Mouse (Mus musculus) liver, embryonic 14.5 days (tissue): ENCODE measurements around the gene Bbs9. TPM values are rescaled to one million over a fixed set of nuclear protein-coding genes. Genes with fewer than 3 reads are reported as not detected.

ENCODE experiments used
- ATAC-seq: fragments of 200-750 bp; cut with Nextera tagmentation; 2 replicates; pipeline ENCODE4 v1.8.0; 2017; ENCODE audit warnings: moderate number of reproducible peaks, mild to moderate bottlenecking, moderate library complexity; ENCODE audit not compliant: insufficient read depth
- DNase-seq, 3 experiments: peaks; one replicate each; pipeline ENCODE4 v3.0.0-alpha.2; 2012 to 2013; ENCODE audit warnings: low read depth in 3 of 3, low spot score in 3 of 3
- H3K27ac ChIP-seq: fragments of 300-500 bp; sonication (generic); 2 replicates; pipeline ENCODE4 v1.5.1; 2014; ENCODE audit warnings: moderate library complexity, mild to moderate bottlenecking, control low read depth, inconsistent platforms
- H3K27me3 ChIP-seq: fragments of 300-500 bp; sonication (generic); 2 replicates; pipeline ENCODE4 v1.6.1; 2014; ENCODE audit warnings: mild to moderate bottlenecking, low read length, moderate library complexity; ENCODE audit not compliant: control insufficient read depth, insufficient read depth
- H3K36me3 ChIP-seq: fragments of 300-500 bp; sonication (generic); replicated peaks from 2 replicates; pipeline ENCODE4 v1.6.1; 2014; ENCODE audit warnings: low read depth; ENCODE audit not compliant: control insufficient read depth, insufficient read depth
- H3K4me1 ChIP-seq, 2 experiments: fragments of 200-500 bp in 1 of 2; fragments of 300-500 bp in 1 of 2; sonication (generic) in 1 of 2; replicated peaks; 2 replicates each; pipeline ENCODE4 v1.6.1; 2012 to 2014; ENCODE audit warnings: antibody characterized with exemption in 1 of 2, inconsistent platforms in 1 of 2, low read length in 1 of 2; ENCODE audit not compliant: control insufficient read depth in 2 of 2, insufficient read depth in 2 of 2
- H3K4me2 ChIP-seq: fragments of 300-500 bp; sonication (generic); 2 replicates; pipeline ENCODE4 v1.6.1; 2014; ENCODE audit warnings: low read depth, mild to moderate bottlenecking, control low read depth, moderate library complexity
- H3K4me3 ChIP-seq, 2 experiments: fragments of 200-500 bp in 1 of 2; fragments of 300-500 bp in 1 of 2; sonication (generic) in 1 of 2; 2 replicates each; pipeline ENCODE4 v1.5.1; 2012 to 2014; ENCODE audit warnings: low read depth in 2 of 2, low read length in 2 of 2, mild to moderate bottlenecking in 2 of 2, control low read depth in 1 of 2, inconsistent platforms in 1 of 2, moderate library complexity in 1 of 2; ENCODE audit not compliant: insufficient read depth in 1 of 2
- H3K9ac ChIP-seq: fragments of 300-500 bp; sonication (generic); replicated peaks from 2 replicates; pipeline ENCODE4 v1.6.1; 2014; ENCODE audit warnings: mild to moderate bottlenecking, control low read depth, moderate library complexity
- H3K9me3 ChIP-seq: fragments of 300-500 bp; sonication (generic); 2 replicates; pipeline ENCODE4 v1.6.1; 2016; ENCODE audit warnings: low read length, mixed read lengths; ENCODE audit not compliant: control insufficient read depth
- CTCF ChIP-seq: IDR thresholded peaks from 2 replicates; pipeline ENCODE4 v1.5.1; 2016; ENCODE audit warnings: antibody characterized with exemption, low read depth, control low read depth
- EP300 ChIP-seq: IDR thresholded peaks from 2 replicates; pipeline ENCODE4 v1.6.1; 2016; ENCODE audit warnings: antibody characterized with exemption, low read depth
- WGBS: fragments of 180-500 bp; shearing (Covaris S2); extraction: QIAGEN DNeasy Blood & Tissue Kit; methylation state at CpG from one replicate; pipeline ENCODE4 v1.1.7; 2014; ENCODE audit not compliant: insufficient replicate concordance; 5-methylcytosine and 5-hydroxymethylcytosine counted together
- polyA plus RNA-seq, 2 experiments: library from polyadenylated mRNA; depleted of rRNA in 1 of 2; stranded (reverse) in 1 of 2; unstranded in 1 of 2; fragments of >200 nt; fragmentation: Nextera tagmentation in 1 of 2; extraction: Ambion mirVana in 1 of 2; gene quantifications; 2 replicates each; pipeline versions ENCODE4 v1.2.1 to v1.2.3; 2012 to 2014

Gene Bbs9
- polyA plus RNA-seq, 2 experiments: 2.2 to 2.3 TPM

- no peak overlapping the region for H3K4me3 ChIP-seq
- H3K27me3 ChIP-seq: no peaks in the 10 kb centered on the region
- H3K9me3 ChIP-seq: no peaks in the 10 kb centered on the region
- H3K9ac ChIP-seq: no peak overlapping the region
- no peak for ATAC-seq
- TF ChIP-seq EP300 (no peak), CTCF (no peak)
- H3K36me3 ChIP-seq: no peaks in the 10 kb centered on the region
- no peak for DNase-seq
- H3K27ac ChIP-seq: no peak overlapping the region
- no peak overlapping the region for H3K4me2 ChIP-seq
- WGBS: 30% methylated on average over 10 of the region's 10 CpGs
- no peaks in the 10 kb centered on the region for H3K4me1 ChIP-seq
Observed at GRCm38 (mm10) chr9:22649606-22650005, 174.1 kb downstream of the Bbs9 start.

- Histone ChIP-seq H3K9ac (no peak overlapping the region), H3K4me1 (no peaks in the 10 kb centered on the region), H3K9me3 (no peaks in the 10 kb centered on the region), H3K4me2 (no peak overlapping the region), H3K4me3 (no peak overlapping the region), H3K27me3 (no peaks in the 10 kb centered on the region), H3K36me3 (no peaks in the 10 kb centered on the region), H3K27ac (no peak overlapping the region)
- WGBS: 84% methylated on average over 1 of the region's 1 CpGs
- TF ChIP-seq EP300: no peak
- ATAC-seq (no peak), DNase-seq (no peak)
Observed at GRCm38 (mm10) chr9:22650781-22651180, 175.3 kb downstream of the Bbs9 start.

GRCm38 (mm10) chr9:22651619-22652018 lies 176.1 kb downstream of the Bbs9 start:
- WGBS: 77% methylated on average over 3 of the region's 3 CpGs
- ATAC-seq (no peak), DNase-seq (no peak)
- Histone ChIP-seq H3K36me3 (no peaks in the 10 kb centered on the region), H3K4me2 (no peak overlapping the region), H3K27me3 (no peaks in the 10 kb centered on the region), H3K4me1 (no peaks in the 10 kb centered on the region), H3K9ac (no peak overlapping the region), H3K9me3 (no peaks in the 10 kb centered on the region), H3K4me3 (no peak overlapping the region), H3K27ac (no peak overlapping the region)
- TF ChIP-seq CTCF: peak; percentile 43
- TF ChIP-seq EP300: no peak

- H3K9me3 ChIP-seq: no peaks in the 10 kb centered on the region
- TF ChIP-seq EP300 (no peak), CTCF (no peak)
- 53% methylated on average over 11 of the region's 11 CpGs for WGBS
- no peak overlapping the region for H3K9ac ChIP-seq
- no peak for ATAC-seq
- DNase-seq: no peak
- no peak overlapping the region for H3K4me3 ChIP-seq
- no peak overlapping the region for H3K27ac ChIP-seq
- H3K36me3 ChIP-seq: no peaks in the 10 kb centered on the region
- H3K4me2 ChIP-seq: no peak overlapping the region
- H3K27me3 ChIP-seq: no peaks in the 10 kb centered on the region
- H3K4me1 ChIP-seq: no peaks in the 10 kb centered on the region
Observed at GRCm38 (mm10) chr9:22654726-22655393, 179.3 kb downstream of the Bbs9 start.

GRCm38 (mm10) chr9:22657216-22657615 lies 181.7 kb downstream of the Bbs9 start:
- no peak overlapping the region for H3K9ac ChIP-seq
- ATAC-seq (no peak), DNase-seq (no peak)
- 50% methylated on average over 5 of the region's 5 CpGs for WGBS
- H3K27ac ChIP-seq: no peak overlapping the region
- H3K4me2 ChIP-seq: no peak overlapping the region
- H3K4me3 ChIP-seq: no peak overlapping the region
- no peaks in the 10 kb centered on the region for H3K36me3 ChIP-seq
- H3K9me3 ChIP-seq: no peaks in the 10 kb centered on the region
- no peaks in the 10 kb centered on the region for H3K27me3 ChIP-seq
- no peak for TF ChIP-seq EP300
- no peak for TF ChIP-seq CTCF
- H3K4me1 ChIP-seq: no peaks in the 10 kb centered on the region
